Mouse (Mus musculus): ENCODE results near the gene C130050O18Rik.

GRCm38 (mm10) chr5:139429818-139430341, 24.8 kb downstream of the C130050O18Rik start:
- TF ChIP-seq MYOG (IDR thresholded peaks at IDR 0.05; ENCODE audit: control insufficient read depth, extremely low read depth, insufficient read length) (no peak), CTCF (IDR thresholded peaks at IDR 0.05; ENCODE audit: control insufficient read depth, insufficient read depth, insufficient read length) (no peak), USF1 (IDR thresholded peaks at IDR 0.05; ENCODE audit: low read depth) (no peak)
